Mouse (Mus musculus) limb, embryonic 14.5 days (tissue): Measurements from ENCODE around the gene Lrrd1. TPM values are rescaled to one million over a fixed set of nuclear protein-coding genes. Genes with fewer than 3 reads are reported as not detected.
"Not testable (repeated sequence)": the region's sequence is repeated elsewhere in the genome, so short reads cannot be mapped to it uniquely, and the experiment has no call there.

Experiments used
- ATAC-seq: fragments of 200-750 bp; cut with Nextera tagmentation; 2 replicates; pipeline ENCODE4 v1.8.0; 2017; ENCODE audit warnings: low read depth, moderate number of reproducible peaks, moderate TSS enrichment; ENCODE audit not compliant: low FRiP score
- DNase-seq: peaks from one replicate; pipeline ENCODE4 v3.0.0-alpha.2; 2015; ENCODE audit warnings: low spot score
- H3K27ac ChIP-seq: fragments of 300-500 bp; sonication (generic); replicated peaks from 2 replicates; pipeline ENCODE4 v1.5.1; 2014; ENCODE audit warnings: low read depth, mild to moderate bottlenecking, low read length, moderate library complexity, mixed read lengths
- H3K27me3 ChIP-seq: fragments of 300-500 bp; sonication (generic); 2 replicates; pipeline ENCODE4 v1.6.1; 2014; ENCODE audit warnings: low read length, mixed read lengths; ENCODE audit not compliant: control insufficient read depth, insufficient read depth
- H3K36me3 ChIP-seq: fragments of 300-500 bp; sonication (generic); 2 replicates; pipeline ENCODE4 v1.6.1; 2014; ENCODE audit warnings: mild to moderate bottlenecking, low read length, moderate library complexity, mixed read lengths; ENCODE audit not compliant: control insufficient read depth, insufficient read depth
- H3K4me1 ChIP-seq: fragments of 300-500 bp; sonication (generic); 2 replicates; pipeline ENCODE4 v1.6.1; 2014; ENCODE audit warnings: antibody characterized with exemption, low read length, mixed read lengths; ENCODE audit not compliant: control insufficient read depth, insufficient read depth
- H3K4me2 ChIP-seq: fragments of 300-500 bp; sonication (generic); replicated peaks from 2 replicates; pipeline ENCODE4 v1.6.1; 2014; ENCODE audit warnings: low read depth, mild to moderate bottlenecking, low read length, moderate library complexity; ENCODE audit not compliant: severe bottlenecking
- H3K4me3 ChIP-seq: fragments of 300-500 bp; sonication (generic); replicated peaks from 2 replicates; pipeline ENCODE4 v1.5.1; 2014; ENCODE audit warnings: low read length
- H3K9ac ChIP-seq: fragments of 300-500 bp; sonication (generic); 2 replicates; pipeline ENCODE4 v1.6.1; 2014; ENCODE audit warnings: mild to moderate bottlenecking, low read depth, low read length, moderate library complexity; ENCODE audit not compliant: severe bottlenecking
- H3K9me3 ChIP-seq: fragments of 300-500 bp; sonication (generic); 2 replicates; pipeline ENCODE4 v1.6.1; 2016; ENCODE audit warnings: low read length; ENCODE audit not compliant: control insufficient read depth
- POLR2A ChIP-seq: fragments of 200-500 bp; IDR thresholded peaks from 2 replicates; pipeline ENCODE4 v1.8.0; 2012; ENCODE audit warnings: inconsistent platforms, mild to moderate bottlenecking, moderate library complexity, borderline replicate concordance; ENCODE audit not compliant: insufficient read depth, insufficient read length; ENCODE audit errors: extremely low read depth
- WGBS: fragments of 180-500 bp; shearing (Covaris S2); extraction: QIAGEN DNeasy Blood & Tissue Kit; methylation state at CpG from one replicate; pipeline ENCODE4 v1.1.7; 2014; 5-methylcytosine and 5-hydroxymethylcytosine counted together
- polyA plus RNA-seq, 2 experiments: library from polyadenylated mRNA; depleted of rRNA in 1 of 2; stranded (reverse) in 1 of 2; unstranded in 1 of 2; fragments of >200 nt; fragmentation: Nextera tagmentation in 1 of 2; extraction: Ambion mirVana in 1 of 2; gene quantifications; 2 replicates each; pipeline versions ENCODE4 v1.2.1 to v1.2.3; 2012 to 2014

Lrrd1 gene
- polyA plus RNA-seq (2012; rRNA removed) (0.04 TPM in 1 of 2 replicates, not detected in the other), polyA plus RNA-seq (2014; fragmentation: Nextera tagmentation; extraction: Ambion mirVana) (0.06 TPM in 1 of 2 replicates, not detected in the other)

DNA sequence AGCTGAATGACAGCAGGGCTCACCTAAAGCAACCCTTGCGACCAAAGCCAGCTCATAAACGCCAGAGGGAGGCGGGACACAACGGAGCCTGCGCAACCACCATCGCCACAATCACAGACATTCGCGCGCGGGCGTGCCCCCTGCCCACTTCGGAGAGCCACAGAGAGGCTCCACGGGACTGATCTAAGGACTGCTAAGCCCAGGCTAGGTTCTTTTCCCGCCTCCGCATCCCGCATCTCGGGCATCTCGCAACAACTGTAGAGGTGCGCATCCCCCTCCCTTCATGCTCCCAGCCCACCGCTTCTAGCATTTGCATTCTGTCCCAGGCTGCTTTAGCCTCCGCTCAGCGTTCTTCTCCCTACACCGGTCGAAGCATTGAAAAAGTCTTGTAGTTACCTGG, at the start of gene Lrrd1:
TSS of gene Lrrd1 (plus strand) at position 148 of the 400 bp plus-strand sequence.
- Histone ChIP-seq H3K4me3 (peak within 1 kb of the TSS; percentile 38), H3K27me3 (0 out of 2 replicates have a peak, but pooled peaks cover 3% of the 10 kb centered on the region), H3K27ac (no peak within 1 kb of the TSS), H3K4me1 (no peaks in the 10 kb centered on the region; the same call in 1 of the 2 replicates), H3K4me2 (peak within 1 kb of the TSS; percentile 62), H3K9ac (peak within 1 kb of the TSS; percentile 54), H3K9me3 (no peaks in the 10 kb centered on the region), H3K36me3 (peaks cover 14% of the 10 kb centered on the region)
- ATAC-seq (no peak), DNase-seq (no peak)
- no peak for TF ChIP-seq POLR2A
- 5% methylated on average over 24 of the region's 24 CpGs for WGBS

DNA sequence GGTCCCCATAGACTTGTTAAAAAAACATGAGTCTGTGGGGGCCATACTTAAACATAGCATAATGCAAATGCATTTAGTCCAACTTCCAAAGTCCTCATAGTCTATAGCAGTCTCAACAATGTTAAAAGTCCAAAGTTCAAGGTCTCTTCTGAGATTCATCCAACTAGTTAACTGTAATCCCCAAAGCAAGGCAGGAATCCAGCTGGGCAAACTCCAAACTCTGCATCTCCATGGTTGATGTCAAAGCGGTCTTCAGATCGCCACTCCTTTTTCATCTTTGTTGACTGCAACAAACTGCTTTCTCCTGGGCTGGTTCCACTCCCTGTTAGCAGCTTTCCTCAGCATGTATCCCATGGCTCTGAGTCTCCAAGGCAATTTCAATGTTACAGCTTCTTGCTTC, 47.9 kb upstream of the Lrrd1 start:
- 96% methylated on average over 2 of the region's 2 CpGs for WGBS
- not testable (repeated sequence) for H3K4me3 ChIP-seq, H3K4me2 ChIP-seq, H3K9ac ChIP-seq, H3K27ac ChIP-seq, H3K36me3 ChIP-seq, H3K9me3 ChIP-seq, DNase-seq, ATAC-seq, H3K27me3 ChIP-seq, H3K4me1 ChIP-seq

DNA sequence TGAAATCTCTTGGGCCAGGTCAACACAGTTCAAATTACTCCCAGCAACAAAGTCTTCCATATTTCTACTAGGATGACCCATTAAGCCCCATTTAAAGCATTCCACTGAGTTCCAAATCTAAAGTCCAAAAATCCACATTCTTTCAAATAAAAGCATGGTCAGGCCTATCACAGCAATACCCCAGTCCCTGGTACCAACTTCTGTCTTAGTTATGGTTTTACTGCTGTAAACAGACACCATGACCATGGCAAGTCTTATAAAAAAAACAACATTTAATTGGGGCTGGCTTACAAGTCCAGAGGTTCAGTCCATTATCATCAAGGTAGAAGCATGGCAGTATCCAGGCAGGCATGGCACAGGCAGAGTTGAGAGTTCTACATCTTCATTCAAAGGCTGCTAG, 46.3 kb upstream of the Lrrd1 start:
- DNase-seq, H3K27me3 ChIP-seq, H3K4me1 ChIP-seq, H3K36me3 ChIP-seq, H3K4me3 ChIP-seq, H3K9me3 ChIP-seq, H3K27ac ChIP-seq, H3K9ac ChIP-seq, ATAC-seq, H3K4me2 ChIP-seq: not testable (repeated sequence)

DNA sequence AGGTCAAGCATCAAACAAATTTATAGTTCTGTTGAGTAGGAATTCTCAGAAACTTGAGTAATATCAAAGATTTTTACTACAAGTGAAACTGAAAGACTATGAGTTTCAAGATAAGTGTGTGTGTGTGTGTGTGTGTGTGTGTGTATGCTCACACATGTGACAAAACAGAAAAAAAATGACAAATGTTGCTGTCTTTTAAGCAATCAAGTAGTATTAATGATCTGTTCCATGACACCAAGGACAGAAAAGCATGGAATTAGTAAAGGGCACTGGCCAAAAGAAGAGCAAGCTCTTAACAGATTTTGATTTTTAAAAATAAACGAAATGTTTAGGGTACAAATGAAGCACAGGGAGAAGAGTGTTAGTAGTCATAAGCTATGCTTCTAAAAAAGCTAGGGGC, 44.9 kb upstream of the Lrrd1 start:
- Histone ChIP-seq H3K4me2 (no peak overlapping the region), H3K36me3 (no peaks in the 10 kb centered on the region), H3K4me3 (no peak overlapping the region), H3K9ac (no peak overlapping the region), H3K27me3 (no peaks in the 10 kb centered on the region), H3K27ac (no peak overlapping the region), H3K9me3 (no peaks in the 10 kb centered on the region), H3K4me1 (no peaks in the 10 kb centered on the region; the same call in 1 of the 2 replicates)
- TF ChIP-seq POLR2A: no peak
- no peak for DNase-seq
- ATAC-seq: no peak
- WGBS: 83% methylated on average over 1 of the region's 1 CpGs

DNA sequence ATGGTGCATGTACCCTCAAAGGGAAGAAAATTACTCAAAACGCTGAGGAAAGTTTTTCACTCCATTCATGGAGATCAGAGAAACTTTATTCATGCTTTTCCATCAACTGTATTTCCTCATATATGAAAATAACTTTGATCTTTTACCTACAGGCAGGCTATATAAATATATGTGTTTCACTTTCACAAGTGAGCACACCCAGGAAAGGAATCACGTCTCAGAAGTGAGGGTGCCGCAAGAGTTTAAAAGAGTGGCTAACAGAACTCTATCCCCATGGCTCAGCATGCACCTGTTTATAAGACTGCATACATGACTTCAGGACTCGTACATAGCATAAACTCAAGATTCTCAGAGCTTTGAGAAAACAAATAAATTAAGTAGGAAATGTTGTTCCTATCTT, 44.1 kb upstream of the Lrrd1 start:
- Histone ChIP-seq H3K4me1 (no peaks in the 10 kb centered on the region; the same call in 1 of the 2 replicates), H3K27me3 (no peaks in the 10 kb centered on the region), H3K9me3 (no peaks in the 10 kb centered on the region), H3K4me3 (no peak overlapping the region), H3K4me2 (no peak overlapping the region), H3K9ac (no peak overlapping the region), H3K36me3 (no peaks in the 10 kb centered on the region), H3K27ac (no peak overlapping the region)
- WGBS: 69% methylated on average over 4 of the region's 4 CpGs
- no peak for TF ChIP-seq POLR2A
- DNase-seq: no peak
- no peak for ATAC-seq

DNA sequence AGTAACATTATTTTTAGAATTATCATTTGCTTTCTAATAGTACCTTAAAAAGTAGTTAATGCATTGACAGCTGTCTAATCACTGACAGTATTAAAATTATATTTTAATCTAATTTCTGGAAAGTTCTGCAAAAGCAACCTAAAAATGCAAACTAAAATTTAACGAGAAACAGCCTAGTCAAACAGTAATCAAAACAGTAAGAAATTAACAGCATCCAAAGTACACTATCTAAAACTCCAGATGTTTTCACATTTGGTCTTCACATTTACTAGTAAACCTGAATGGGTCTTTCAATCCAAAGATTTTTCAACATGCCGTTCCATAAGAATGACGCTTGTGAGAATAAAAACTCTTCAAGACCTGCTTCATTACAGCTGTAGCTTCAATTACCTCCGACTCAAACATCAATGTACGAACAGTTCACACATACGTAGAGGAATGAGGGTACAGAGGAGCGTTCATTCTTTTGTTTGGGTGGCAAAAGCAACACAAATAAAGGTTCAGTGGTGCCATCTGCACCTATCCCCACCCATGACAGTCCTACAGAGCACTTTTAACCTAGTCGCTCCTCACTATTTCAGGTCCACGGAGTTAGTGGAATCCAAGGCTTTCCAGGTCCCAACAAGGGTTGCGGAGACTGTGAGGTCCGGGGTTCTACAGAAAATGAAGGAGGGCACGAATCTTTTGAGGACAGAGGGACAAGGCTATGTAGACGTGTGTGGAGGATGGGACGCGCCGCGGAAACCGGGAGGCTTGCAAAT, 43.1 kb upstream of the Lrrd1 start:
- H3K36me3 ChIP-seq: no peaks in the 10 kb centered on the region
- H3K9ac ChIP-seq: peak overlapping the region; percentile 86
- 4% methylated on average over 18 of the region's 18 CpGs for WGBS
- peak overlapping the region; percentile 90 for H3K4me3 ChIP-seq
- TF ChIP-seq POLR2A: no peak
- H3K4me1 ChIP-seq: no peaks in the 10 kb centered on the region; the same call in 1 of the 2 replicates
- DNase-seq (no peak), ATAC-seq (peak; percentile 19; the same call in 1 of the 2 replicates)
- no peaks in the 10 kb centered on the region for H3K27me3 ChIP-seq
- peak overlapping the region; percentile 74 for H3K4me2 ChIP-seq
- H3K9me3 ChIP-seq: no peaks in the 10 kb centered on the region
- peak overlapping the region; percentile 73; the same call in 1 of the 2 replicates for H3K27ac ChIP-seq
